Mouse (Mus musculus) cerebellum, adult 11 months (tissue): Measurements from ENCODE around the gene Map3k14.
"Not testable (repeated sequence)": the region's sequence is repeated elsewhere in the genome, so short reads cannot be mapped to it uniquely, and the experiment has no call there.

Experiments
- DNase-seq: peaks from one replicate; pipeline ENCODE4 v3.0.0; 2022

The Map3k14 gene

DNA sequence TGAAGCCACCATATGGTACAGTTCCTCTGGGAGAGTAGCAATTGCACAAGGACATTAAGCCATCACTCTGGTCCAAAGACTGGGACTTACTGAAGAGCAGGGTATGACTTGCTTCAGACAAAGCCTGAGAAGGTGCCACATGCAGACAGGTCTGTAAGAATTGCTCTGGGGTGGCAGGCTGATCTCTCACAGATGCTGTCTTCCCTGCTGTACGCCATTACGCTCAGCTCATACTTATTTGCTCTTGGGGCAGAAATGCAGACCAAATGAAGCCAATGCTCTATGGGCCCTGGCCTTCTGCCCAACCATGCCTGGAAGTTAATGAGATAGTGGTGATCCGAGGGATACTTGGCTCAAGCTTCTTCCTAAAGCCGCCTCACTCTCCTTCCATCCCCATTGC lies 22.4 kb downstream of the Map3k14 start:
- DNase-seq, result peak; percentile 46

- DNase-seq, result no peak
Measured at GRCm38 (mm10) chr11:103240740-103241139, 26.5 kb downstream of the Map3k14 start.

GRCm38 (mm10) chr11:103237757-103238156 lies 29.5 kb downstream of the Map3k14 start:
- DNase-seq, result no peak

DNA sequence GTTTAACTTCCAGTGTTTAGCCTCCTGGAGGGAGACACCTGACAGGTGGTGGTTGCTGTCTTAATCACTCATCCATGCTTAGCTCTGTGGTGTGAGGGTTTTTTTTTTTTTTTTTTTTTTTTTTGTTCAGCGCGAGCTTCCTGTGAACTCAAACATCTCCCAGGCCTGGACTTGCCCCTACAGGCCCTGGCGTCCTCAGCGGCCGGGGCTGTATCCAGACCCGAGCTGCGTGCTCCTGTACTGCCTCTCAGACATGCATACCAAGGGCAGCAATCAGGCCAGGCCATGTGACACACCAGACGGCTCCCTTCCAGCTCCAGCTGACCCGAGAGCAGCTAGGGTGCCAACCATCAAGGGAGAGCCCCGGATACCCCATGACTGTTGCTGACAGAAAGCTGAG lies 30.4 kb downstream of the Map3k14 start:
- DNase-seq, result no peak

- no peak for DNase-seq
Measured at GRCm38 (mm10) chr11:103236431-103236830, 30.8 kb downstream of the Map3k14 start.

GRCm38 (mm10) chr11:103235702-103236101 lies 31.6 kb downstream of the Map3k14 start:
- no peak for DNase-seq

DNA sequence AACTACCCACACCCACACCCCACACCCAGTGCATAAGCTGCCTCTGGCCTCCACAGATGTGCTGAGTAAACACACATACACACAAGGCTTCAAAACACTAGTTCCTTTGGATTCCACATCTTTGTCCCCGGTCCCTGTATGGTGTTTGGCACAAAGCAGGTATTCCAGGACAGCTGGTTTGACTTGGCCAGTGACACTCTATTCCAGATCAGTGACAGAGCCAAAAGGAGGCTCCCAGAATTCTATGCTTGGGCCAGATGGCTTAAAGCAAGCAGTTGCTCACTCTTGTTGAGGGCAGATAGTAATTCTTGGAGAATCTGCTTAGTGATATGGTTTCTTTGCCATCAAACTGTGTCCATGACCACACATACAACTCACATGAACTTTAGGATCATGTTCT lies 32.8 kb downstream of the Map3k14 start:
- no peak for DNase-seq

GRCm38 (mm10) chr11:103232966-103233365 lies 34.3 kb downstream of the Map3k14 start:
- peak; percentile 75 for DNase-seq

GRCm38 (mm10) chr11:103231367-103231766 lies 35.9 kb downstream of the Map3k14 start:
- DNase-seq, result no peak

- DNase-seq, result no peak
Measured at GRCm38 (mm10) chr11:103230626-103231025, 36.6 kb downstream of the Map3k14 start.

- DNase-seq, result no peak
Measured at GRCm38 (mm10) chr11:103229608-103230007, 37.7 kb downstream of the Map3k14 start.

DNA sequence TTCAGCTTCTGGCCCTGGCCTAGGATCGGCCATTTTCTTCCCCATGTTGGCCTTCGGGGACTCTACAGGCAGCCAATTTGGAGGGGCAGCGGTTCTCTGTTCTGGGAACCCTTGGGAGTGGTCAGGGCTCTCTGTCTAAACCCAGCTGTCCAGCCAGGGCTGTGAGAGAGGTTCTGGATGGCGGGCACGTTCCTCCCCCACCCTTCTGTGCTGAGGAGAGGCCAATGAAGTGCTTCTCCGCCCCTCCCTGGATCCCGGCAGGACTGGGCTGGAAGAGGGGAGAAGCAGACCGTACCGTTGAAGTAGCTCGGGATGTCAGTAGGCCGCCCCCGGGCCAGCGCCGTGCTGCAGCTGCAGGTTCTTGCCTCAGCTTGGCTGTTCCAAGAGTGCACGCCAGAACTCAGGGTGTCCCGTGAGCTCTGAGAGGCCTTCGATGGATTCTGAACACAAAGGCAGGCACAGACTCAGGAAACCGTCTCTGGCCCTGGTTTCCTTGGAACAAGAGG lies 43.3 kb downstream of the Map3k14 start:
- DNase-seq, result no peak

DNA sequence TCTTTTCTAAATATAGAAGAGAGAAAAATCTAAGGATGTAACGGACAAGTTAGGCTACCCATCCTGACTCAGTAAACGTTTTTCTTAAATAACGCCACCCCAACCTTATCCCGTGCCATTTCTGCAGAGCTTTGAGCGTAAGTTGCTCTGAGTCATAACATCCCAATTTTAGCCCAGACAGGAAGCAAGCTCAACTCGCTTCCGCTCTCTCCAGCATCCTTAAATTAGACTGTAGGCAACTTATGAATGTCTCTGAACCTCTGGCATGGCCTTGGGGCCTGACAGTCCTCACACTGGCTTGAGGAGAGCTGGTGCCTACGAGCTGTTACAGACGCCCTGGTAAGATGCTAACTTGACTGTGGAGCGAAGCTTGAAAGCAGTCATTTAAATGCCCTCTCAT lies 43.8 kb downstream of the Map3k14 start:
- no peak for DNase-seq

DNA sequence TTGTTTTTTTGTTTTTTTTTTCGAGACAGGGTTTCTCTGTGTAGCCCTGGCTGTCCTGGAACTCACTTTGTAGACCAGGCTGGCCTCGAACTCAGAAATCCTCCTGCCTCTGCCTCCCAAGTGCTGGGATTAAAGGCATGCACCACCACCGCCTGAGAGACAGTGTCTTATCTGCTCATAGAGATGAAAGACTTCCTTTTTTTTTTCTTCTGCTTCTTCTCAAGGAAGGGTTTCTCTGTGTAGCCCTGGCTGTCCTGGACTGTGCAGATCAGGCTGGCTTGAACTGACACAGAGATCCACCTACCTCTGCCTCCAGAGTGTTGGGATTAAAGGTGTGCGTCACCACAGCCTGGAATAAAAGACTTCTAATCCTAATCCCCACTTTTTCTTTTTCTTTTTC lies 44.6 kb downstream of the Map3k14 start:
- not testable (repeated sequence) for DNase-seq

DNA sequence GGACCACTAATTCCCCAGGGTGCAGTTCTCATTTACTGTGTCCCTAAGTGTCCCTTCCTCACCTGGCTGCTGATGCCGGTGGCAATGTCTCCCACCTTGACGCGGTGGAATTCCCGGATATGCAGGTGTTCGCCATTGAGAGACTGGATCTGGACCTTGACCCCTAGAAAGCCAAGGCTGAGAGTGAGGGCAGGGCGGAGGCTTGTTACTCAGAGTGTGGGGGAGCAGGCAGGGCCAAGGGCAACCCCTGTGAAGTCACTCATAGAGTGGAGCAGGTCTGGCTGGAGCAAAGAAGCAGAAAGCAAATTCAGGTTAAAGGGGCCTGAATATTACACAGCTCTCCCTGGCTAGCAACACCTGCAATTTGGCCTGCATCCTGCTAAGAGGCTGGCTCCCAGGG lies 45.8 kb downstream of the Map3k14 start:
- DNase-seq, result no peak

DNA sequence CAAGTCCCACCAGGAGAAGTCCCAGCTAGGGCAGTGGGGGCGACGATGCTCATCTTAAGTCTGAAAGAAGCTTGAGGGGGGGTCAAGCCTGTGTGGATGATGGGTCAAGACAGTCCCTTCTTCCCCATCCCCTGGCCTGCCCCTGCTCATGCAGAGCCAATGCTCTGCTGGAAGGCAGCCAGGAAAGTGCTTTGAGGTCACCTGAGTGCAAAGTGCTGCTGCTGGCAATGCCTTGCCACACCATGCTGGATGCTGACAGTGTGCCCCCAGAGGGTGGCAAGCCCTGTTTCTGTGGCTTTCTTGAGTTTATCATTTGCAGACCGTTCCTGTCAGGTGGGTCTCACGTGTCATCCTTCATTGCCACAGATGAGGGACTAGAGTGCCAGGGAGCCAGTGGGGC lies 47.3 kb downstream of the Map3k14 start:
- no peak for DNase-seq

DNA sequence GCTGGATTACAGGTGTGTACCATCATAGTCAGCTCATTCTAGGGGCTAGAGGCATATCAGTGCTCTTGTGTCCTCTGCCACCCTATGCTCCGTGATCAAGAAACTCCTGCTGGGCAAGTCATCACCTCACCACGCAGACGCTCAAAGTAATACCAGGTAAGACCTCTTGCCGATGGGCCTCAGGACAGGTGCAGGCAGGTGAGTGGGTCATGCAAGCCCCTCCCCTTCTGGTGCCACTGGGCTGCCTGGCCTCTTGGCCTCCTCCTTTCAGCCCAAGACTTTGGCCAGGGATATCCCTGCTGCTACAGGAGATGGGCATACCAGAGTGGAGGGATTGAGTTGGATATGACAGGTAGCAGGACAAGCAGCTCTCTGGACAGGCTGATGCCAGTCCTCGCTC lies 48.0 kb downstream of the Map3k14 start:
- DNase-seq, result peak; percentile 34

- DNase-seq, result no peak
Measured at GRCm38 (mm10) chr11:103218517-103218901, 48.8 kb downstream of the Map3k14 start.

DNA sequence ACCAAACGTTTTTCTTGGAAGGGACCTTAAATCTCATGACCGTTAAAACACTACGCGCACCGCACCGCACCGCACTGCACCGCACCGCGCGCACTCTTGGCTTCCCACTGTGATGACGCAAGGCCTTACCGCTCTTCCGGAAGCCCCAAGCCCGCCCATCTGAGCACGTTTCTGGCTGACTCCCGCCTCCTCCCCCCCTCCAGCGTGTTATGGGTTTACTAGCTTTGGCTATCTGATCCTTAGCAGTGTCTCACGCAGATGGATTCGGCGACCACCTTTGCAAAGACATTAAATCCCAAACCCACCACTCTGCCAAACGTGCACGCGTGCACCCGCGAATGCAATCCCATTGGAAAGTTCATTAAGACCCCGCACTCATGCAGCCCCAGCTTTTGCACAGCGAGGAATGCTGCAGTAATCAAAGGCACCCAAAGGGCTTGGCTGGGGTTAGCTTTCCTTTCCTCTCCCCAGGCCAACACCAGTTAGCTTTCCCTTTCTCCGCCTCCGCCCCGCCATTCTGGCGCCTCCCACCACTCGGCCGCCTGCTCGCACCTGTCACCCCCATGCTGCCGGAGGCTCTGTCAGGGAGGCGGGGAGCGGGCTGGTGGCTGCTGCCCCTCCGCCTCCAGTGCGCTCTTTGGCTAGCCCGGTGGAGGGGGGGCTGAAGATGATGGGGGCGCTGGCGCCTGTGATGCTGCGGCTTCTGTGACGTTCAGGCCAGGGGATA lies 49.3 kb downstream of the Map3k14 start, which contains the start of gene Spata32:
Spata32 (minus strand) TSS at position 643 of the 727 bp plus-strand sequence.
- DNase-seq, result peak; percentile 84

DNA sequence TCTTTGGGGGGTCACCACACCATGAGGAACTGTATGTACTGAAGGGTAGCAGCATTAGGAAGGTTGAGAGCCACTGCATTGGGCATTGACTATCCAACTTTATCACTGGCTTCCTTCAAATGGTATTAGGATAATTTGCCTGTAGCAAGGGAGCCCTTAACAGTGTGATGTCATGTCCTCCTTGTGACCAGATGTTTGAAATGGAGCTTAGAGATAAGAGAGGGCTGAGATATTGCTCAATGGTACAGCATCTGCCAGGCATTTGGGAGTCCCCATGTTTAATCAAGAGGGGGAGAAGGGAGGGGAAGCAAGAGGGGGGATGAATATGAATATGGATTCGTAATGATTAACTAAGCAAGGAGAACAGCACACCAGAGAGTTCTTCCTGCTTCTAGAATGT lies 51.9 kb downstream of the Map3k14 start:
- no peak for DNase-seq

DNA sequence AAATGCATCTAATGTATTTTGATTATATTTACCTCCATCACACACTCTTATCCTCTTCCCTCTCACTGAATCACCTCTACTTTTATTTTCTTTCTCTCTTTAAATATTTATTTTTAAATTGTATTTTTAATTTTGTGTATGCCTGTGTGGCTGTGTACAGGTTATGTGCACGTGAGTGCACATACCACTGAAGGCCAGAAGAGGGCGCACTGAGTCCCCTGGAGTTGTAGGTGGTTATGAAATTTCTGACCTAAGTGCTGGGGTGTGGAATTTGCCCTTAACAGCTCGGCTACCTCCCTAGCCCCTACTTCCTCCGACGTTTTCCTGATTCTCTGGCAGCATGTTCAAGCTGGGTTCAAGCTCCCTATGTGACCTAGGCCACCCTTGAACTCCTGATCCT lies 53.6 kb downstream of the Map3k14 start:
- DNase-seq, result no peak

- no peak for DNase-seq
Measured at GRCm38 (mm10) chr11:103210291-103210690, 57.0 kb downstream of the Map3k14 start.

DNA sequence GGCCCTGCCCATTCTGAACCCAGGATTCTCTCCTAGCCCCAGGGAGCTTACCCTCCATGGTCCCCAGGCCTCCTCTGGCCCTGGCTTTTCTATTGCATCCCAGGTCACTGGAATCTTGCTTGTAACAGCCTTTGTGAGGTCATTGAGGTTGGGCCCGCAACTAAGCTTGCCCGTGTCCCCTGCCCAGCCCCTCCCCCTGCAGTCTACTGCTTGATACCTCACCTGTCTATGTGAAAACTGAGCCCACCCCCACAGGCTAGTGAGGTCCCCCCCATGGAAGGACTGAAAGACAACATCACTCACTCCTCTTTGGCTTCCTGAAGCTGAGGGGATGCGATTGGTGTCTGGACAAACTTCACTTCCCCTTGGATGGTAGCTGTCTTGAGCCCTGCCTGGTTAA lies 58.8 kb downstream of the Map3k14 start, which contains the start of gene 1700023F06Rik:
1700023F06Rik (minus strand) TSS at position 101 of the 400 bp plus-strand sequence.
- DNase-seq, result no peak

- no peak for DNase-seq
Measured at GRCm38 (mm10) chr11:103206203-103206602, 61.1 kb downstream of the Map3k14 start.

- no peak for DNase-seq
Measured at GRCm38 (mm10) chr11:103202376-103202775, 64.9 kb downstream of the Map3k14 start.
